Mouse (Mus musculus): ENCODE measurements around the gene Tmem121b. TPM values are rescaled to one million over a fixed set of nuclear protein-coding genes. Genes with fewer than 3 reads are reported as not detected.

The Tmem121b gene
- polyA plus RNA-seq, 1 experiment from 2014 or later, result not detected

- Histone ChIP-seq H3K4me3 (ENCODE audit: low read depth, low read length) (no peak overlapping the region), H3K4me1 (ENCODE audit: insufficient read depth) (no peaks in the 10 kb centered on the region), H3K9ac (replicated peaks) (no peak overlapping the region), H3K36me3 (replicated peaks; ENCODE audit: insufficient read depth, low read length) (no peaks in the 10 kb centered on the region), H3K4me2 (ENCODE audit: low read depth, low read length) (no peak overlapping the region), H3K27ac (ENCODE audit: low read depth) (no peak overlapping the region), H3K27me3 (ENCODE audit: insufficient read depth, low read length) (no peaks in the 10 kb centered on the region), H3K9me3 (ENCODE audit: low read length) (no peaks in the 10 kb centered on the region)
- DNase-seq (no peak), ATAC-seq (no peak)
- TF ChIP-seq CTCF (IDR thresholded peaks at IDR 0.05; ENCODE audit: low read depth), result no peak
- no peak for TF ChIP-seq EP300 (IDR thresholded peaks at IDR 0.05; ENCODE audit: low read depth)
- WGBS (ENCODE audit: insufficient replicate concordance), result 67% methylated on average over 3 of the region's 3 CpGs
Measured at GRCm38 (mm10) chr6:120504051-120504450, 10.4 kb upstream of the Tmem121b start.

GRCm38 (mm10) chr6:120496544-120496943 is 2.9 kb upstream of the Tmem121b start:
- ATAC-seq, result no peak
- WGBS (ENCODE audit: insufficient replicate concordance), result 78% methylated on average over 3 of the region's 3 CpGs
- no peak for DNase-seq

DNA sequence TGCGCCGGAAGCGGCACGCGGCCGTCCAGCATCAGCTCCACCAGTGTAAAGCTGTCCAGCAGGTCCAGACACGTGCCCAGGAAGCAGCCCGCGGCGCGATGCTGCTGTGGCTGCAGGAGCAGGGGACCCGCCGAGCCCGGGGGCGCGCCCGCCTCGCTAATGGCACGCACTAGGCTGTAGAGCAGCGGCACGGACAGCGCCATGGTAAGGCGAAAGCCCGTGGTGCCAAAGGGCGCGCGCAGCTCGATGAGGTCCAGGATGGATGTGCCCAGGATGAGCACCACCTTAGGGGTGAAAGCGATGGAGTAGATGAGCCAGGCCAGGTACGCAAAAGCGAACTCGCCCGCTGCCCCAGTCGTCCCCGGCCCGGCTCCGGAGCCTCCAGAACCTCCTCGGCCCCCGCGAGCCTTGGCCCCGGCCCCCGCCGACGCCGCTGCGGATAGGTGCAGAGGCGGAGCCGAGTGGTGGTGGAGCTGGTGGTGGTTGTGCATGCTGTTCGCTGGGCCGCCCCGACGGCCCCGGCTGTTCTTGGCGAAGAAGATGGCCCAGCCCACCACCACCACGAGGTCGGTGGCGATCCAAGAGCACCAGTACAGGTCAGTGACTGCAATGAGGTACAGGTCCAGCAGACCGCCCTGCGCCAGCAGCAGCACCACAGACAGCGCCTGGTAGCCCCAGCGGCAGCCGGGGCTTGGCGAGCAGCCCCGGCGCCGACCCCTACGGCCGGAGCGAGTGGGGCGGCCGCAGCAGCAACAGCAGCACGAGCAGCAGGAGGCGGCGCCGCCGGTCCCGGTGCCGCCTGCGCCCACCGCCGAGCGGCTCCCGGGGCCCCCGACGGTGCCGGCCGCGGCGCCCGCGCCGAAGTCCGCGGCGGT is 871 bp downstream of the Tmem121b start:
- Histone ChIP-seq H3K4me2 (ENCODE audit: low read depth, low read length) (peak overlapping the region; percentile 82), H3K9ac (replicated peaks) (no peak overlapping the region), H3K36me3 (replicated peaks; ENCODE audit: insufficient read depth, low read length) (no peaks in the 10 kb centered on the region), H3K9me3 (ENCODE audit: low read length) (no peaks in the 10 kb centered on the region), H3K4me1 (ENCODE audit: insufficient read depth) (peaks cover 19% of the 10 kb centered on the region), H3K27me3 (ENCODE audit: insufficient read depth, low read length) (peaks cover 45% of the 10 kb centered on the region), H3K4me3 (ENCODE audit: low read depth, low read length) (peak overlapping the region; percentile 56), H3K27ac (ENCODE audit: low read depth) (no peak overlapping the region)
- 2% methylated on average over 80 of the region's 95 CpGs for WGBS (ENCODE audit: insufficient replicate concordance)
- DNase-seq (peak; percentile 36), ATAC-seq (peak; percentile 46; the same call in 1 of the 2 replicates)
- TF ChIP-seq CTCF (IDR thresholded peaks at IDR 0.05; ENCODE audit: low read depth), result no peak
- TF ChIP-seq EP300 (IDR thresholded peaks at IDR 0.05; ENCODE audit: low read depth), result no peak

More at GRCm38 (mm10) chr6:120496544-120496943, 2.9 kb upstream of the Tmem121b start:
- Histone ChIP-seq H3K4me3 (ENCODE audit: low read depth, low read length) (no peak overlapping the region), H3K4me2 (ENCODE audit: low read depth, low read length) (no peak overlapping the region), H3K4me1 (ENCODE audit: insufficient read depth) (peaks cover 19% of the 10 kb centered on the region), H3K27ac (ENCODE audit: low read depth) (no peak overlapping the region), H3K9ac (replicated peaks) (no peak overlapping the region), H3K9me3 (ENCODE audit: low read length) (no peaks in the 10 kb centered on the region), H3K27me3 (ENCODE audit: insufficient read depth, low read length) (peaks cover 37% of the 10 kb centered on the region), H3K36me3 (replicated peaks; ENCODE audit: insufficient read depth, low read length) (no peaks in the 10 kb centered on the region)
- TF ChIP-seq CTCF (IDR thresholded peaks at IDR 0.05; ENCODE audit: low read depth) (no peak), EP300 (IDR thresholded peaks at IDR 0.05; ENCODE audit: low read depth) (no peak)

GRCm38 (mm10) chr6:120491862-120492498 is 1.6 kb downstream of the Tmem121b start:
- Histone ChIP-seq H3K27me3 (ENCODE audit: insufficient read depth, low read length) (peaks cover 45% of the 10 kb centered on the region), H3K4me2 (ENCODE audit: low read depth, low read length) (peak overlapping the region; percentile 82), H3K9me3 (ENCODE audit: low read length) (no peaks in the 10 kb centered on the region), H3K36me3 (replicated peaks; ENCODE audit: insufficient read depth, low read length) (no peaks in the 10 kb centered on the region), H3K9ac (replicated peaks) (no peak overlapping the region), H3K27ac (ENCODE audit: low read depth) (no peak overlapping the region), H3K4me1 (ENCODE audit: insufficient read depth) (peaks cover 19% of the 10 kb centered on the region), H3K4me3 (ENCODE audit: low read depth, low read length) (peak overlapping the region; percentile 56)
- DNase-seq, result no peak
- no peak for TF ChIP-seq CTCF (IDR thresholded peaks at IDR 0.05; ENCODE audit: low read depth)
- ATAC-seq, result no peak; the same call in 1 of the 2 replicates
- 14% methylated on average over 22 of the region's 22 CpGs for WGBS (ENCODE audit: insufficient replicate concordance)

DNA sequence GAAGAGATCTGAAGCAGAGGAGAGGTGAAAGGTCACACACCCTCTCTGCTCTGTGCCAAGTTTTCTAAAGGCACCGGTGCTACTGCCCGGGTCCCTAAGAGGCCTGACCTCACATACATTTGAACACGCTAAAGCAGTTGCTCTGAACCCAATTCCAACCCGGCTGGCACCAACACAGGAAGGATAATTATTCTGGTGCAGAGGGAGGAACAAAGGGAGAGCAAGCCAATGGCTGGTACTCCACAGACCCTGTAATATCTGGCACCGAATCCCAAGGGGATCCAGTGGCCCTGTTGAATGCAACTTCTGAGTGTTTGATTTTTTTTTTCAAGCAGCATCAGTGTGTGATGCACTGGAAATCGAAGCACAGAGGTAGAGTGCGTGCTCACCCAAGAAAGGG is 2.5 kb downstream of the Tmem121b start:
- H3K36me3 ChIP-seq (replicated peaks; ENCODE audit: insufficient read depth, low read length), result no peaks in the 10 kb centered on the region
- no peak for DNase-seq
- no peak for TF ChIP-seq EP300 (IDR thresholded peaks at IDR 0.05; ENCODE audit: low read depth)
- TF ChIP-seq CTCF (IDR thresholded peaks at IDR 0.05; ENCODE audit: low read depth), result no peak
- H3K27ac ChIP-seq (ENCODE audit: low read depth), result no peak overlapping the region
- 69% methylated on average over 7 of the region's 7 CpGs for WGBS (ENCODE audit: insufficient replicate concordance)
- no peaks in the 10 kb centered on the region for H3K9me3 ChIP-seq (ENCODE audit: low read length)
- H3K4me2 ChIP-seq (ENCODE audit: low read depth, low read length), result no peak overlapping the region
- peaks cover 45% of the 10 kb centered on the region for H3K27me3 ChIP-seq (ENCODE audit: insufficient read depth, low read length)
- H3K4me3 ChIP-seq (ENCODE audit: low read depth, low read length), result no peak overlapping the region
- no peak overlapping the region for H3K9ac ChIP-seq (replicated peaks)
- H3K4me1 ChIP-seq (ENCODE audit: insufficient read depth), result peaks cover 24% of the 10 kb centered on the region
- no peak for ATAC-seq

- H3K4me3 ChIP-seq (ENCODE audit: low read depth, low read length), result no peak overlapping the region
- H3K9me3 ChIP-seq (ENCODE audit: low read length), result no peaks in the 10 kb centered on the region
- peaks cover 37% of the 10 kb centered on the region for H3K27me3 ChIP-seq (ENCODE audit: insufficient read depth, low read length)
- WGBS (ENCODE audit: insufficient replicate concordance), result 55% methylated on average over 2 of the region's 2 CpGs
- TF ChIP-seq CTCF (IDR thresholded peaks at IDR 0.05; ENCODE audit: low read depth) (no peak), EP300 (IDR thresholded peaks at IDR 0.05; ENCODE audit: low read depth) (no peak)
- DNase-seq, result no peak
- H3K9ac ChIP-seq (replicated peaks), result no peak overlapping the region
- H3K4me1 ChIP-seq (ENCODE audit: insufficient read depth), result peaks cover 40% of the 10 kb centered on the region
- H3K36me3 ChIP-seq (replicated peaks; ENCODE audit: insufficient read depth, low read length), result peaks cover under 1% of the 10 kb centered on the region; the same call in 1 of the 2 replicates
- H3K4me2 ChIP-seq (ENCODE audit: low read depth, low read length), result no peak overlapping the region
- no peak overlapping the region for H3K27ac ChIP-seq (ENCODE audit: low read depth)
- no peak for ATAC-seq
Measured at GRCm38 (mm10) chr6:120489461-120489860, 4.1 kb downstream of the Tmem121b start.
